Mouse (Mus musculus) heart, postnatal 0 days (tissue): ENCODE results near the gene Ncf1. TPM values are rescaled to one million over a fixed set of nuclear protein-coding genes. Genes with fewer than 3 reads are reported as not detected.

ENCODE experiments used
- ATAC-seq: fragments of 200-750 bp; cut with Nextera tagmentation; 2 replicates; pipeline ENCODE4 v1.8.0; 2017; ENCODE audit warnings: low read depth, moderate number of reproducible peaks, moderate library complexity; ENCODE audit not compliant: insufficient read depth
- DNase-seq: peaks from one replicate; pipeline ENCODE4 v3.0.0-alpha.2; 2016; ENCODE audit warnings: low spot score
- H3K27ac ChIP-seq: fragments of 300-500 bp; sonication (generic); 2 replicates; pipeline ENCODE4 v1.5.1; 2014; ENCODE audit warnings: low read depth, mild to moderate bottlenecking
- H3K27me3 ChIP-seq: fragments of 300-500 bp; sonication (generic); 2 replicates; pipeline ENCODE4 v1.6.1; 2014; ENCODE audit warnings: low read length, mixed read lengths; ENCODE audit not compliant: control insufficient read depth, insufficient read depth
- H3K36me3 ChIP-seq: fragments of 300-500 bp; sonication (generic); replicated peaks from 2 replicates; pipeline ENCODE4 v1.6.1; 2014; ENCODE audit warnings: low read length, mixed read lengths; ENCODE audit not compliant: control insufficient read depth, insufficient read depth
- H3K4me1 ChIP-seq: fragments of 300-500 bp; sonication (generic); 2 replicates; pipeline ENCODE4 v1.6.1; 2014; ENCODE audit warnings: antibody characterized with exemption; ENCODE audit not compliant: control insufficient read depth, insufficient read depth
- H3K4me2 ChIP-seq: fragments of 300-500 bp; sonication (generic); 2 replicates; pipeline ENCODE4 v1.6.1; 2014; ENCODE audit warnings: low read depth, mild to moderate bottlenecking, low read length, moderate library complexity
- H3K4me3 ChIP-seq: fragments of 300-500 bp; sonication (generic); 2 replicates; pipeline ENCODE4 v1.5.1; 2014; ENCODE audit warnings: low read depth, low read length
- H3K9ac ChIP-seq: fragments of 300-500 bp; sonication (generic); replicated peaks from 2 replicates; pipeline ENCODE4 v1.6.1; 2014; ENCODE audit warnings: low read depth, low read length, mixed read lengths
- H3K9me3 ChIP-seq: fragments of 300-500 bp; sonication (generic); replicated peaks from 2 replicates; pipeline ENCODE4 v1.6.1; 2016; ENCODE audit warnings: low read length; ENCODE audit not compliant: control insufficient read depth
- CTCF ChIP-seq: IDR thresholded peaks from 2 replicates; pipeline ENCODE4 v1.5.1; 2016; ENCODE audit warnings: antibody characterized with exemption, control low read depth, low read depth
- EP300 ChIP-seq: IDR thresholded peaks from 2 replicates; pipeline ENCODE4 v1.6.1; 2016; ENCODE audit warnings: antibody characterized with exemption, low read depth
- WGBS: fragments of 180-500 bp; shearing (Covaris S2); extraction: QIAGEN DNeasy Blood & Tissue Kit; methylation state at CpG from one replicate; pipeline ENCODE4 v1.1.7; 2014; 5-methylcytosine and 5-hydroxymethylcytosine counted together
- polyA plus RNA-seq: library from polyadenylated mRNA; unstranded; fragments of >200 nt; fragmentation: Nextera tagmentation; extraction: Ambion mirVana; gene quantifications from 2 replicates; pipeline ENCODE4 v1.2.1, GENCODE M21; 2015
- total RNA-seq: library from RNA; depleted of rRNA; stranded (reverse); fragments of >200 nt; gene quantifications from 2 replicates; pipeline ENCODE4 v1.2.3, GENCODE M21; 2014; ENCODE audit warnings: low replicate concordance; rRNA removed

Gene Ncf1
- total and polyA plus RNA-seq, 2 experiments from 2014 or later = 1.7 to 3.1 TPM

- Histone ChIP-seq H3K9ac (no peak overlapping the region), H3K4me3 (no peak overlapping the region), H3K9me3 (no peaks in the 10 kb centered on the region), H3K4me1 (peaks cover 26% of the 10 kb centered on the region), H3K36me3 (no peaks in the 10 kb centered on the region), H3K27me3 (no peaks in the 10 kb centered on the region), H3K27ac (no peak overlapping the region), H3K4me2 (no peak overlapping the region)
- WGBS = 75% methylated on average over 7 of the region's 7 CpGs
- DNase-seq (no peak), ATAC-seq (no peak)
- TF ChIP-seq EP300 (no peak), CTCF (no peak)
Measured at GRCm38 (mm10) chr5:134178536-134178935, 50.9 kb downstream of the Ncf1 start.

- TF ChIP-seq CTCF (no peak), EP300 (no peak)
- peaks cover 10% of the 10 kb centered on the region for H3K4me1 ChIP-seq
- peak within 1 kb of the TSS; percentile 69 for H3K9ac ChIP-seq
- peak within 1 kb of the TSS; percentile 98 for H3K4me3 ChIP-seq
- no peaks in the 10 kb centered on the region for H3K9me3 ChIP-seq
- no peaks in the 10 kb centered on the region for H3K27me3 ChIP-seq
- WGBS = under 1% methylated on average over 71 of the region's 72 CpGs
- DNase-seq = peak; percentile 94
- peak within 1 kb of the TSS; percentile 80 for H3K4me2 ChIP-seq
- H3K27ac ChIP-seq = peak within 1 kb of the TSS; percentile 89
- H3K36me3 ChIP-seq = peaks cover 6% of the 10 kb centered on the region; the same call in 1 of the 2 replicates
- peak; percentile 93 for ATAC-seq
Measured at GRCm38 (mm10) chr5:134176169-134176881, 53.1 kb downstream of the Ncf1 start, which contains the start of gene Rcc1l. Rcc1l (minus strand) TSS chr5:134176774.

GRCm38 (mm10) chr5:134175696-134176095, 53.7 kb downstream of the Ncf1 start:
- TF ChIP-seq CTCF = no peak
- no peak for TF ChIP-seq EP300
- DNase-seq (no peak), ATAC-seq (no peak)
- Histone ChIP-seq H3K27ac (peak overlapping the region; percentile 89), H3K9ac (peak overlapping the region; percentile 69), H3K4me1 (peaks cover 10% of the 10 kb centered on the region), H3K36me3 (peaks cover 12% of the 10 kb centered on the region), H3K4me3 (peak overlapping the region; percentile 98), H3K4me2 (peak overlapping the region; percentile 80), H3K9me3 (no peaks in the 10 kb centered on the region), H3K27me3 (no peaks in the 10 kb centered on the region)
- WGBS = 14% methylated on average over 10 of the region's 10 CpGs

DNA sequence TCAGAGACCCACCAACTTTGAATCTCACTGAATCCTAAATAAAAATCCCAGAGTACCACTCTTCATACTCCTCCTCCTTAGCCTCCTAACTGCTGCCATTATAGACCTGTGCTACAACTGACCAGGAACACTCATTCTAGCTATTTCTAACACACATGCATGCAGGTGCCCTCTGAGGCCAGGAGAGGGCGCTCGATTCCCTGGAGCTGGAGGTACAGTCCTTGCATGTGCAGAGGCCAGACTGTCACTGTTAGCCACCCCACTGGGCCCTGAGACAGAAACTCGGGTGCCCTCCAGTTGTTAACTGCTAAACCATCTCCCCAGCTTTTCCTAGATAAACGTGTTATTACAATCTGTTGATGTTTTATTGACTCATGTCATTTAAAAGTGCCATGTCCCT, 56.2 kb downstream of the Ncf1 start:
- Histone ChIP-seq H3K4me3 (no peak overlapping the region), H3K4me1 (peaks cover 10% of the 10 kb centered on the region), H3K4me2 (no peak overlapping the region), H3K9ac (no peak overlapping the region), H3K27ac (no peak overlapping the region), H3K9me3 (no peaks in the 10 kb centered on the region), H3K27me3 (no peaks in the 10 kb centered on the region), H3K36me3 (peaks cover 21% of the 10 kb centered on the region)
- 38% methylated on average over 4 of the region's 4 CpGs for WGBS
- ATAC-seq = no peak
- no peak for TF ChIP-seq EP300
- peak; percentile 55 for TF ChIP-seq CTCF
- no peak for DNase-seq

- Histone ChIP-seq H3K4me3 (no peak overlapping the region), H3K9ac (no peak overlapping the region), H3K36me3 (peaks cover 30% of the 10 kb centered on the region), H3K27ac (no peak overlapping the region), H3K9me3 (no peaks in the 10 kb centered on the region), H3K4me2 (no peak overlapping the region), H3K27me3 (no peaks in the 10 kb centered on the region), H3K4me1 (peaks cover 2% of the 10 kb centered on the region)
- no peak for DNase-seq
- TF ChIP-seq CTCF (no peak), EP300 (no peak)
- no peak for ATAC-seq
- 92% methylated on average over 8 of the region's 8 CpGs for WGBS
Measured at GRCm38 (mm10) chr5:134170167-134170566, 59.3 kb downstream of the Ncf1 start.

Other genes with a start within 250 kb of the Ncf1 start
- gene Castor2, start 129.9 kb downstream of the Ncf1 start, total RNA-seq = 3.9 and 6.3 TPM in 2 replicates
- gene Castor2, start 129.9 kb downstream of the Ncf1 start, polyA plus RNA-seq = 5.2 and 5.5 TPM in 2 replicates
- gene Rcc1l, start 52.9 kb downstream of the Ncf1 start, total RNA-seq = 19.7 and 23.5 TPM in 2 replicates
- gene Rcc1l, start 52.9 kb downstream of the Ncf1 start, polyA plus RNA-seq = 19.5 and 22.1 TPM in 2 replicates
- gene Gtf2ird2, start 45.6 kb downstream of the Ncf1 start, total RNA-seq = 4.9 and 25.1 TPM in 2 replicates
- gene Gtf2ird2, start 45.6 kb downstream of the Ncf1 start, polyA plus RNA-seq = 4.0 and 4.2 TPM in 2 replicates
- 84.8 and 97.1 TPM in 2 replicates for gene Gtf2i, start 85.1 kb upstream of the Ncf1 start, total RNA-seq
- 81.9 and 82.3 TPM in 2 replicates for gene Gtf2i, start 85.1 kb upstream of the Ncf1 start, polyA plus RNA-seq
- 28.8 and 63.7 TPM in 2 replicates for gene Gtf2ird1, start 227.1 kb upstream of the Ncf1 start, total RNA-seq
- gene Gtf2ird1, start 227.1 kb upstream of the Ncf1 start, polyA plus RNA-seq = 20.5 and 27.7 TPM in 2 replicates